Mouse (Mus musculus) adrenal gland, adult (tissue): ENCODE measurements around the gene Ak2.

Experiments
- DNase-seq, 2 experiments: peaks; one replicate each; pipeline ENCODE4 v3.0.0; 2022 to 2023; ENCODE audit warnings: low spot score in 1 of 2; ENCODE audit not compliant: inconsistent age in 2 of 2

Ak2 gene

DNA sequence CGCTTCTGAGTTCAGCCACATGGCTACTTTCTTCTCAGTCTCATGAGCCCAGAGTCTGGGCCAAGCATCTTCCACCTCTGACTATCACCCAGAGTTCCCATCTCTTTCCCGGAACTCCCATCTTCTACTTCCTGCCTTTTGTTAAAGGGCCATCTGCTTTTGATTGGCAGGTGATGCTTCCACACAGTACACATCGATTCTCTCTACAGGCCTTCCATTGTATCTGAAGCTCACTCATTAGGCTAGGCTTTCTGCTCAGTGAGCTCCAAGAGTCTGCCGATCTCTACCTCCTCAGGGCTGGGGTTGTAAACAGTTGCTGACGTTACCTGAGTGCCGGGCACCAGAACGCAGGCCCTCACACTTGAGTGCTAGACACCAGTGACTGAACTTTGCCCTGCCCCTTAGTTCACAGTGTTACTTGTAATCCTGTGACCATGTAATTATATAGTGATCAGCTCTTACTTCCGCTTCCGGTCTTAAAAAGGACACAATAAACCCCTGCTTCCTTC is at the start of gene Ak2:
Gene Ak2 (plus strand): TSS at position 459 of the 509 bp plus-strand sequence.
- no peak for DNase-seq

GRCm38 (mm10) chr4:128942346-128942745 is 49.4 kb upstream of the Ak2 start:
- DNase-seq: no peak

- no peak for DNase-seq
Measured at GRCm38 (mm10) chr4:128946736-128947135, 45.0 kb upstream of the Ak2 start.

- peak in 1 of 2 experiments; percentile 60 for DNase-seq
Measured at GRCm38 (mm10) chr4:128947326-128947933, 44.3 kb upstream of the Ak2 start.

DNA sequence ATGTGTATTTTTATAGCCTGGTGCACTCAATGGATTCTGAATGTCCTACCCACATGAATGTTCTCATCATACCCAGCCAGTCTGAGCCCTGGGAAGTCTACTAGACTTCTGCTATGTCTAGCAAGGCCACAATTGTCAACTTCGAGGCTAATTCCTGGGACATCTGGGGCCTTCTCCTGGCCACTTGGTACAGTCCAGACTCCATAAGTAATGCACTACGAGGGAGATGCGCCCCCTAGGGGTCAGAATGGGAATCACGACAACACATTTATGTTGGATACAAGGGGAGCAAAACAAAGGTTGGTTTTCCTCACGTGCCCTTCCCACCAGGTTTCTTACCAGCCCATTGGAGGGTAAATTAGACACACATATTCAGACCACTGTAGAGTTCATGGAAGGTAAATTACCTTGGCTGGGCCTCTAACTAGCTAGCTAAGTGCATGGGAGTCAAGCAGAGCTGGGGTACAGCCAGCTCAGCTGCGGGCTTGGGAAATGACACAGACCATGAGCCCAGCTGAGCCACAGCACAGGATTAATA is 43.6 kb upstream of the Ak2 start:
- DNase-seq: peak; percentile 55 to 84

- DNase-seq: no peak
Measured at GRCm38 (mm10) chr4:128949470-128950005, 42.2 kb upstream of the Ak2 start.

DNA sequence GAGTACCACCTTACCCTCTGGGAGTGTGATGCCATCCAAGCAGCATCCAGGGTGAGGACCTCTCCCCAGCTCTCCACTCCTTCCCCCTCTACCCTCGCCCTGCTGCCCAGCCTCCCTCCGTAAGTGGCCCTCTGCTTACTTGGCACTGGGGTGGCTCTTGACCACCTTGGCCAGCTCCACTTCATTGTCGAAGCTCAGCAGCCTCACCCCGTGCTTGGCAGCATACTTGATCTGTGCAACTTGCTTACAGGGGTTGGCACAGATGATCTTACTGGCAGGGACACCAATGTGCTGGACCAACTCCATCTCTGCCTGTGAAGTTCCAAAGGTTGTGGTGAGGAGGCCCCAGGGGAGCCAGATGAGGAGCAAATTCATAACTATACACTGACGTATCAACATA is 41.3 kb upstream of the Ak2 start:
- DNase-seq: peak in 1 of 2 experiments; percentile 64

DNA sequence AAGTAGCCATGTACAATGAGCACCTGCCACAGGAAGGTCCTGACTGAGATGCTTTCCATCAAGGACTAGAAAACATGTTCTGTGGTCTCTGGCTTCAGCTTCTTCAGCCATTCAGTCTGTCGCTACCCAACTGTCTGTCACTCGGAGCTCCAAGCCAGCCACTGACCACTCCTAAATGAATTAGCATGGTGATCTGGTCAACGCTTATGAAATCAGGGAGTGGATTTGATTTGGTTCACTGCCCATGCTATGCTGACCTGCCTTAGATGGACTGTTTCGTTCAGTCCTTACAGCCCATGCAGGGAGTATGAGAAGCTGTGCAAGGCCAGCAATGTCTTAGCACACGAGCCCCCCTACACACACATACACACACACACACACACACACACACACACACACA is 37.9 kb upstream of the Ak2 start:
- DNase-seq: no peak

DNA sequence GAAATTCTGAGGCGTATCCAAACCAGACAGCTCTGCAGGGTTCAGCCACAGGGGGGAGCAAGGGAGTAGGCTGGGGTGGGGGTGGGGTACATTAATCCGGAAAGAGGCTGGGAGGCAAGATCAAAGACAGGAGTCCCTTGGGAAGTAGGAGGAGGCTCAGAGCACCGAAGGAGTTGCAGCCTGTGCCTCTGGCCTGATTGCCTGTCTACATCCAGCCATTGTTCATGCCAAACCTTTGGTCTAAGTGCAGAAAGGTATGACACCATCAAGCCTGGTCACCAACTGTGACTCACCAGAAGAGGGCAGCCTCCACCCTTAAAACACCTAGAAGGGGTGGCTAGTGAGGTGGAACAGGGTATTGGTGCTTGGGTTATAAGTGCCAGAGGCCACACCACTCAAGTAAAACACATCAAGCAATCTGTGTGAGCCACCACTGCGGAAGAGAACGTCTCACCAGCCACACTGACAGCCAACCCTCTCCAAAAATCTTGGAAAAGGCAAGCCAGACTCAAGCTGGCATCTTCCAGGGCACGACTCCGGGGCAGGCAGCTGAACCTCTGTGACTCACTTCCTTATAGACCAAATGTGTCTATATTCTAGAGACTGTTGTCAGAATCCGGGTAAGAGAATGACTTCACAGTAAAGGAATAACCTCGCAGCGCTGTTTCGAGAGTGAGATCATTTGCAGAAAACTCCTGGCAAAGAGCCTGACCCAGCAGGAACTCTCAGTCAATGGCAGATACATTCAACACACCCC is 34.4 kb upstream of the Ak2 start:
- DNase-seq: peak; percentile 77 to 87

- DNase-seq: peak; percentile 70 to 85
Measured at GRCm38 (mm10) chr4:128958156-128958555, 33.6 kb upstream of the Ak2 start.

DNA sequence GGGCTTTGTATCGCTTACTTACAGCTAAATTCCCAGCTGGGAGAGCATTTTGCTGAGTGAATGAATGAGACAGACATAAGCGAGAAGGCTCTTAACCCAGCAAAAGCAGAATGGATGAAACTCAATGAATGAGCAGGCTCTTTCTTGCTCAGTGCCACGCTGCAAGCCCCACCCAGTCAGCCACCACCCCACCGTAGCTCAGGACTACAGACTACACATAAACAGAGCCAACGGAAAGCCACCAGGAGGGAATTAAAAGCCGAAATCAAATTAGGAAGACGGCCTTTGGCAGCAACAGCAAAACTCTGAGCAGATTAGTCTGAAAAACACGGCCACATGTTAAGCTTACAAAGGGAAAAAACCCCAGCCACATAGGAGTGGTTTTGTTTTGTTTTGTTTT is 32.9 kb upstream of the Ak2 start:
- DNase-seq: peak; percentile 38 to 65

- peak; percentile 38 to 52 for DNase-seq
Measured at GRCm38 (mm10) chr4:128959676-128960075, 32.1 kb upstream of the Ak2 start.

DNA sequence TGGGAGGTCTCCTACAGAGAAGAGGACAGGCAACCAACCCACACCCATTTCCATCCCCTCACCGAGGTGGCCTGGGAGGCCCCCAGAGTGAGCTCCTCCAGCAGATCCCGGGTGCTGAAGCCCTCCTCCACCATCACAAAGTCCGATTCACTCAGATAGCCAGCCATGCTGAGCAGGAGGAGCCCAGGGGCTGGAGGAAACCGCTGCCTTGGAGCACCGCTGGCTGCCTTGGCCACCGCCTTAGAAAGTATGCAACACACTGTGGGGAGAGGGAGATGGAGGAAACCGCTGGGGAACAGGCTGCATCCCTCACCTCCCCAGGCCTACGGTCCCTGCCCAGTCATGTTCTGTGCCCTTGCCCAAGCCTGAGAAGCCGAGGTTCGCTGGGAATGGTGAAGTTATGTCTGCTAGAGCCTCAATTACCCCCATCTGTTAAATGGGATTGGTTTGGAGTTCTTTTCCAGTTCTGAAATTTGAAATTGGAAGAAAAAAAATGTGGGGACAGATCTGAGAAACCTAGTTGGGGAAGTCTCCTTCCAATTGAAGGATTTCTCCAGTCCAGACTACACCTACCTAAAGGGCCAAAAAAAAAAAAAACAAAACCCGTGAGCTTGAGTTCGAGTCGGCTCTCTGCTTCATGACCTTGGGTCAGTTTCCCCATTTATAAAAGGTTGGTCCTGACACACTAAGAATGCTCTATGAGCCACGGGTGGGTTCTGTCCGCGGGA is 30.3 kb upstream of the Ak2 start:
- DNase-seq: peak; percentile 41 to 74

GRCm38 (mm10) chr4:128962029-128962925 is 29.5 kb upstream of the Ak2 start, which contains the start of gene Azin2:
Gene Azin2 (minus strand): TSS chr4:128962442.
- peak; percentile 94 to 99 for DNase-seq

GRCm38 (mm10) chr4:128962926-128963290 is 28.9 kb upstream of the Ak2 start:
- no peak for DNase-seq

DNA sequence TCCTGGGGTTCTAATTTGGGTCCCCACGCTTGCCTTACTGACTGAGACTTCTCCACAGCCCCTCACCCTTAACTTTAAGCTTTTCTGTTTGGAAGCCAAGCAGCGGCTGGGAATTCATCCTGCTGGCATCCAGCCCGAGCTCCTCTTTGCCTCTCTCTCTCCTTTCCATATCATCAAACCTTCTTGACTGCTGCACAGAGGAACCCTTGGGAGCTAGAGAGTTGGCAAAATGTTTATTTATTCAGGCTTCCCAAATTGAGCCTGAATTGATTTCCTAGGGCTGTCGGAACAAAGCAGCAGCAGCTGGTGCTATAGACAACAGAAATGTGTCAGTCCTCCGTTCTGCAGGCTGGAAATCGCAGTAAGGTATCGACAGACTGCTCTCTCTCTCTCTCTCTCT is 25.0 kb upstream of the Ak2 start:
- no peak for DNase-seq

DNA sequence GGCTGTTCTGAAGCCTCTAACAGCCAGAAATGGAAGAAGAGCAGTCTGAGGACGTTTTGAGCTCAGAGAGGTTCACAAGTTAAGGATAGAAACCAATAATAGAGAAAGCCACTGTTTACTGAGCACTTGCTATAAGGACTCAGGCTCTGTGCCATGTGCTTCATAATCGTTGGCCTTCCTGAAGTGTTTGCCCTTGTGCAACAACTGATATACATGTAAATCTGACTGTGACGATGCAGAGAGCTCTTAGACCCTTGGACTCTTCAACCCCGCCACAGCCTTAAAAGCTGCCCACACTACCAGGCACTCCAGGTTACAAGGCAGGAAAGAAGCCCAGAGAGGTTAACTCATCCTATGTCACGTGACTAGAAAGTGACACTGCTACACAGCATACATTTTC is 22.7 kb upstream of the Ak2 start:
- DNase-seq: no peak

DNA sequence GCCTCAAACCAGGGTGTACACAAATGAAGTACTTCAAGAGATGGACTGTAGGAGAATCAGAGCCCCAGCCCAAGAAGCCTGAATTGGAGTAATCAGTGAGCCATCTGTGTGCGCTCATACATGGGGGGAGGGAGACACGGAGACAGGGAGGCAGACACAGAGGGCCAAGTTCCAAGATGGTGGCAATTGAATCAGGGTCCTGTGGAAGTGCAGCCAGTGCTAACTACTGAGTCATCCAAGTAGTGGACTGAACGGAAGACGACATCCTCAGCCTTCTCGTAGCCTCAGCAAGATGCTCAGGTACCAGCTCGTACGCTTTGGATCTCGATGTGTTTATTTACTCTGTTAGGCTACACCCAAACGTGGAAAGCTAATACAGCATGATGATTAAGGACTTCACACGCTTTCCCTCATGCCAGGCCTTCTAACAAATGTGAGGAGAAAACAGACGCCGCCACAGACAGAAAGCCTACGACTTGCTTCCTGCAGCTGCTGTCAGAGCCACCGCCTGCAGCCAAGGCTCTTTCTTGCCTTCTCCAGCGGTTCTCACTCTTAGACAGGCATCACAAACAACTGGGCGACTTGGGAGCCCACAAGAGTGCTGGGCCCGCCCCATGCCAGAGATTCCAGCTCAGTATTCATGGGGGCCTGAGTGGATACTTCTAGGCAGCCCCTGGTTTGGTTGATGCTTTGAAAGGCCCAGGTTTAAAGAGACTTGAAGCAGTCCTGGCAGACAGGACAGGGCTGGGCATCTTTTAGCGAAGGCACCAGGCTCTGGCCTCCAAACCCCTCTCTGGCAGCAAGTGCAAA is 21.9 kb upstream of the Ak2 start:
- DNase-seq: no peak

GRCm38 (mm10) chr4:128970417-128970807 is 21.3 kb upstream of the Ak2 start:
- no peak for DNase-seq
